Mouse (Mus musculus): ENCODE results near the gene Rbak. TPM values are rescaled to one million over a fixed set of nuclear protein-coding genes. Genes with fewer than 3 reads are reported as not detected.
"Not testable (repeated sequence)": the region's sequence is repeated elsewhere in the genome, so short reads cannot be mapped to it uniquely, and the experiment has no call there.

The Rbak gene
- polyA plus RNA-seq, 1 experiment from 2014 or later = 10.5 TPM

DNA sequence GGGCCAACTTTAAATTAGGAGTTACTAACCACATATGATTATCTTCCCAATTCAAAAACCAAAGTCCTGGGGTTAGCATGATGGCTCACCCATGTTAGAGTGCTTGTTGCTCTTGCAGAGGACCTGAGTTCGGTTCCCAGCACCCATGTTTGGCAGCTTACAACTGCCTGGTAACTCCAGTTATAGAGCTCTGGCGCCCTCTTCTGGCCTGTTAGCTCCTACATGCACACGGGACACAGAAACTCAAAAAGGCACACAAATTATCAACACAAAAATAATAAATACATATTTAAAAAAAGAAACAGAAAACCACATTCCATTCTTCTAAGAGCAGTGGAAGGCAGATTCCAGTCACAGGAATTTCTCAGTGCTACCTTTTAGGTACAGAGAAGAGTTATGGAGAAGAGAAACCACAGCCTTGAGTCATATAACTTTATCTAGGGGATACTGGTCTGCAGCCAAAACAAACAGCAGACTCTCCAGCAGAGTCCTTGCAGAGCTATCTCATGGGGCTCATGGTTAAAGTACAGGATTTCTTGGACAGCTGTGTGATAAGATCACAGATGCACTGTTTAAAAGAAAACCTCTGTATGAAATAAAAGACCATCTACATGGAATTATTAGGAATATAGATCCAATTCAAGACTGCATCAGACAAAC is 2.9 kb downstream of the Rbak start:
- H3K4me1 ChIP-seq = peaks cover 10% of the 10 kb centered on the region
- ATAC-seq (ENCODE audit: insufficient read depth, low FRiP score, low read depth) = no peak
- H3K9ac ChIP-seq = no peak overlapping the region
- no peak overlapping the region for H3K4me2 ChIP-seq
- H3K27me3 ChIP-seq (replicated peaks) = no peaks in the 10 kb centered on the region
- H3K27ac ChIP-seq = no peak overlapping the region
- no peaks in the 10 kb centered on the region for H3K9me3 ChIP-seq
- WGBS = 91% methylated on average over 3 of the region's 3 CpGs
- peaks cover 57% of the 10 kb centered on the region for H3K36me3 ChIP-seq
- no peak overlapping the region for H3K4me3 ChIP-seq (replicated peaks)

DNA sequence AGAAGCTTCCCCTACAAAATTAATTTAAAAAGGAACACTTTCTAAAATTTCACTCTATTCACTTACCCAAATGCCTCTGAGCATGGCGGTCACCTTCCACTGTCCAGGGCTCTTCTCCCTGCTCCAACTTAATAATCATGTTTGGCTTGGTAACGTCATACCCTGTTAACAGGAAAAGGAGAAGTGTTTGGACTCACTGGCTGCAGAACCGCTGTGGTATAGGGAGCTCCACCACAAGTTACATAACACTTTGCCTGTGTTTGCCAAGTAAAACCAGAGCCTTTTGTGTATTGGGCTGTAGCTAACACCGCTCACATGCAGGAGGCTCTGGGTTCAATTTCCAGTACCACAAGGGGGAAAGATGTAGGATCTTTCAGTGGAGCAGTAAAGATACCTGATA is 4.6 kb downstream of the Rbak start:
- H3K9me3 ChIP-seq = no peaks in the 10 kb centered on the region
- no peak overlapping the region for H3K4me3 ChIP-seq (replicated peaks)
- peaks cover 10% of the 10 kb centered on the region for H3K4me1 ChIP-seq
- H3K4me2 ChIP-seq = no peak overlapping the region
- H3K27ac ChIP-seq = no peak overlapping the region
- no peaks in the 10 kb centered on the region for H3K27me3 ChIP-seq (replicated peaks)
- peaks cover 72% of the 10 kb centered on the region for H3K36me3 ChIP-seq
- no peak for ATAC-seq (ENCODE audit: insufficient read depth, low FRiP score, low read depth)
- H3K9ac ChIP-seq = no peak overlapping the region
- 87% methylated on average over 4 of the region's 4 CpGs for WGBS

DNA sequence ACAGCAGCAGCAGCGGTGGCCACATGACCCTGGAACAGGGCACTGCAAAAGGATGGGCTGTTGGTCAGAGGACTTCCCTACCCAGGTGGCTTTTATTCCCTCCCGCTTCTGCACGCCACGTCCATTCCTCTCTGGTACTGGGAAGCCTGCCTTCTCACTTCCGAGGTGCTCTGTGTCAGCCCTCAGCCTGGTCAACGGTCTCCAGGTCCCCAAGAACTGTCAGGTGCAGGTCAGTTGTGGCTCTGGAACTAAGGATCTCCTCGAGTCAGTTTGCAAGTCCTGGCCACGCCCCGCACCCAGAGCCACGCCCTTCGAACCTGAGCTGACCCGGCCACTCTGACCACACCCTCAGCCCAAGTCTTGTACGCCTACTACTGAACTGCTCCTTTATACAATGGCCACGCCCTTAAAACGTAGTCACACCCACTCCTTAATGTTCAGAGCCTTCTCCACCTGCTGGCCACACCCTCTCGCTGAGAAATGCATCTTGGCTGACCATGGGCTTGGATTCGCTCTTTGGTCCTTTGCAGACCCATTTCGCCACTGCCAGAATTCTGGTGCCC is 15.0 kb downstream of the Rbak start:
- Histone ChIP-seq H3K4me3 (replicated peaks) (no peak overlapping the region), H3K9me3 (no peaks in the 10 kb centered on the region), H3K4me1 (no peaks in the 10 kb centered on the region; the same call in 1 of the 2 replicates), H3K9ac (no peak overlapping the region), H3K27ac (no peak overlapping the region), H3K4me2 (peak overlapping the region; percentile 35), H3K27me3 (replicated peaks) (no peaks in the 10 kb centered on the region), H3K36me3 (no peaks in the 10 kb centered on the region)
- 13% methylated on average over 18 of the region's 18 CpGs for WGBS
- peak; percentile 85 for ATAC-seq (ENCODE audit: insufficient read depth, low FRiP score, low read depth)

DNA sequence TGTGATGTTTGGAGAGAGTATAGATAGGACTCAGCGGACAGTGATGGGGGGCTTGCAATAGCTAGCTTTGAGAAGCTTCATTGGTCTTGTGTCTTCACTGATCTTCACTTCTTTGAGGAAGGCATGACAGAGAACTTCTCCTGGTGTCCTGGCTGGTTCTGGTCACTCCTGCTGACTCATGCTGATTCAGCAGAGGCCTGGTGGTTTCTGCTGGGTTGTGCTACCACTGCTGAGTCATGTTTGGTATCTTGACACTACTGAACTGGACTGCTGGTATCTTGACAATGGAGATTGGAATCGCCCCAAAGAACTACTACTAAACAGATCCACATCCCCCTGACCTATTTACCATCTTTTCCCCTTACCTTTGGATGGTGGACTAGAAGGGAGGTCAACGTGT is 25.0 kb downstream of the Rbak start:
- H3K4me1 ChIP-seq = no peaks in the 10 kb centered on the region
- H3K27ac ChIP-seq = no peak overlapping the region
- no peak overlapping the region for H3K4me2 ChIP-seq
- no peak overlapping the region for H3K9ac ChIP-seq
- no peak overlapping the region for H3K4me3 ChIP-seq (replicated peaks)
- peaks cover 14% of the 10 kb centered on the region for H3K27me3 ChIP-seq (replicated peaks)
- 80% methylated on average over 3 of the region's 3 CpGs for WGBS
- ATAC-seq (ENCODE audit: insufficient read depth, low FRiP score, low read depth) = no peak
- H3K9me3 ChIP-seq = no peaks in the 10 kb centered on the region
- H3K36me3 ChIP-seq = no peaks in the 10 kb centered on the region

DNA sequence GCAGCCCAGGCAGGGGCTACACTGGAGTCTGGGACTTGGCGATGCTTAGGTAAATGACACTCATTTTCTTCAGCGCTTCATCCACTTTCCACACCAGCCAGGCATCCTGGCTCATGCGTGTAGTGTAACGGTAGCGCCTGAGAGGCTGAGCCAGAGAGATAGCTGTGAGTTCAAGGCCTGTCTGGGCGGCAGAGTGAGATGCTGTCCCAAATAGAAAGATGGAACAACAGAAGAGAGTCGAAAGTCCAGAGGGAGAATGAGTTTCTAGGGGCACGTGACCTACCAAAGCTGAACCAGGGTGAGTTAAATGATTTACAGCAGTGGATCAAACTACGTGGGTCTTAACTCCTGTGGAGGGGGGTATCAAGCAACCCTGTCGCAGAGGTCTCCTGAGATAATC is 26.8 kb downstream of the Rbak start:
- 83% methylated on average over 10 of the region's 10 CpGs for WGBS
- H3K27me3 ChIP-seq (replicated peaks) = peaks cover 14% of the 10 kb centered on the region
- H3K4me1 ChIP-seq = no peaks in the 10 kb centered on the region
- no peaks in the 10 kb centered on the region for H3K36me3 ChIP-seq
- H3K4me2 ChIP-seq = no peak overlapping the region
- H3K9me3 ChIP-seq = no peaks in the 10 kb centered on the region
- no peak overlapping the region for H3K9ac ChIP-seq
- no peak overlapping the region for H3K4me3 ChIP-seq (replicated peaks)
- no peak for ATAC-seq (ENCODE audit: insufficient read depth, low FRiP score, low read depth)
- H3K27ac ChIP-seq = no peak overlapping the region

DNA sequence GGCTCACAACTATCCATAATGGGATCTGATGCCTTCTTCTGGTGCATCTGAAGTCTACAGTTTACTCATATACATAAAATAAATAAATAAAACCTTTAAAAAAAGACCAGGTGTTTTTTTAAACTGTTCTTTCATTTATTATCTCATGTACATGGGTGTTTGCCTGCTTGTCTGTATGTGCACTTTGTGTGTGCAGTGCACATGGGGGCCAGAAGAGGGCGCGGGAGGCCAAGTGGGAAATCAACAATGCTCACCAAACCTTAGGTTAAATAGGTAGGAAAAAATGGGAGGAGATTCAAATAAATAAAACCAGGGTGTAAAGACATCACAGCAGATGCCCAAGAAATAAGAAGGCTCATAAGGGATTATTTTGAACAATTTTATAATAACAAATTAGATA is 30.5 kb downstream of the Rbak start:
- ATAC-seq (ENCODE audit: insufficient read depth, low FRiP score, low read depth) = no peak
- H3K4me2 ChIP-seq = no peak overlapping the region
- H3K4me1 ChIP-seq = no peaks in the 10 kb centered on the region
- H3K9me3 ChIP-seq = no peaks in the 10 kb centered on the region
- no peak overlapping the region for H3K9ac ChIP-seq
- no peaks in the 10 kb centered on the region for H3K36me3 ChIP-seq
- H3K27me3 ChIP-seq (replicated peaks) = no peaks in the 10 kb centered on the region
- WGBS = 78% methylated on average over 2 of the region's 2 CpGs
- no peak overlapping the region for H3K27ac ChIP-seq
- no peak overlapping the region for H3K4me3 ChIP-seq (replicated peaks)

DNA sequence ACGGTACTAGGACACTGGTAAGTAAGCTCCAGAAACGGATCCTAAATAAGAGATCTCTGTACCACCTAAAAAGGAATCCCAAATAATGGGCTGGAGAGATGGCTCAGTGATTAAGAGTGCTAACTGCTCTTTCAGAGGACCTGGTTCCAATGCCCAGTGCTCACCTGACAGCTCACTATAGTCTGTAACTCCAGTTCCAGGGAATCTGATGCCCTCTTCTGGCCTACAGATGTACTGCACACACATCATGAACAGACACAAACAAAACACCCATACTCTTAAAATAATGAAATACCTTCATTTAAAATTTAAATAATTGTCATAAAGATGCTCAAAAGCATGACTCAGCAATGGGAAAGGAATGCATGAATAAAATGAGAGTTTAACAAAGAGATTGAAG is 31.0 kb downstream of the Rbak start:
- H3K36me3 ChIP-seq = no peaks in the 10 kb centered on the region
- no peak overlapping the region for H3K4me2 ChIP-seq
- no peak overlapping the region for H3K4me3 ChIP-seq (replicated peaks)
- H3K27ac ChIP-seq = no peak overlapping the region
- no peak overlapping the region for H3K9ac ChIP-seq
- WGBS = 90% methylated on average over 2 of the region's 2 CpGs
- H3K27me3 ChIP-seq (replicated peaks) = no peaks in the 10 kb centered on the region
- no peaks in the 10 kb centered on the region for H3K9me3 ChIP-seq
- no peaks in the 10 kb centered on the region for H3K4me1 ChIP-seq
- ATAC-seq (ENCODE audit: insufficient read depth, low FRiP score, low read depth) = no peak

DNA sequence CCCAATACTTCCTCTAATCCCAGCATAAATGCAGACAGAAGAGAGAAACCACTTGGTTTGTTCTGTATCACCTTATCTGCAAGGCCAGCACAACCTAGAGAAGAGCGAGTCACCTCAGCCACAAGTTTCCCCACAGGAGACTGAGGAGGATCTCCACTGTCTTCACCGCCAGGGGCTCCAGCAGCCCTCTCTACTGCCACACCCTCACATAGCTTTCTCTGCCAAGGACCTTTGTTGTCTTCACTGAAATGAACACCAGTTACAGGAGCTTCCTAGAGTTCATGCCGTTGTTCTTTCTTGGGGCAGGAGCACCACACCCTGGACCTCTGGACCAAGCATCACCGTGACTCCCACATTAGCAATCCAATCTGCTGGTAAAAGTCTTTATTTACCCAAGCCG is 31.9 kb downstream of the Rbak start:
- H3K4me1 ChIP-seq = no peaks in the 10 kb centered on the region
- WGBS = 86% methylated on average over 5 of the region's 5 CpGs
- ATAC-seq (ENCODE audit: insufficient read depth, low FRiP score, low read depth) = no peak

DNA sequence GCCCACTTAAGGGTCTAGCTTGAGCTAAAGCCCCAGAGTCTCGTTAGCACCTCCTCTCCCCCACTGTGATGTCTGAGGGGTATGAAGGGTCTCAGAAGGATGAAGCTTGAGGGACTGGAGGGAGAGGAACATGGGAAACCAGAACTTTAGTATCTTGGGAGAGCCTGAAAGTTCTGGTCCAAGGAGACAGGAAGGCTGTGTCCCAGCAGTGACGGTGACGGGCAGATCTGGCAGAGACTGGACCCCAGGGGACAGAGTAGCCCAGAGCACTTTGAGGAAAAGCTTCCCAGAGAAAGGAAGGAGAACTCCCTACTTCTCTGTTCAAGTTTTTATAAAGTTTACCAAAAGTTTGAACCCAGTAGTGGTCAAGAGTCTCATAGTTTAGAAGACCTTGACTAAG is 33.1 kb downstream of the Rbak start, which contains the start of gene Olfr718-ps1:
TSS of gene Olfr718-ps1 (minus strand) at position 101 of the 400 bp plus-strand sequence.
- no peak within 1 kb of the TSS for H3K9ac ChIP-seq
- no peaks in the 10 kb centered on the region for H3K4me1 ChIP-seq
- no peaks in the 10 kb centered on the region for H3K36me3 ChIP-seq
- no peak for ATAC-seq (ENCODE audit: insufficient read depth, low FRiP score, low read depth)
- WGBS = 70% methylated on average over 3 of the region's 3 CpGs
- H3K4me2 ChIP-seq = no peak within 1 kb of the TSS
- H3K4me3 ChIP-seq (replicated peaks) = no peak within 1 kb of the TSS
- no peaks in the 10 kb centered on the region for H3K27me3 ChIP-seq (replicated peaks)
- H3K27ac ChIP-seq = no peak within 1 kb of the TSS
- no peaks in the 10 kb centered on the region for H3K9me3 ChIP-seq

More for the DNA sequence above, 31.9 kb downstream of the Rbak start:
- no peak overlapping the region for H3K9ac ChIP-seq
- H3K9me3 ChIP-seq = no peaks in the 10 kb centered on the region
- no peak overlapping the region for H3K4me3 ChIP-seq (replicated peaks)
- H3K27ac ChIP-seq = no peak overlapping the region
- no peak overlapping the region for H3K4me2 ChIP-seq
- H3K27me3 ChIP-seq (replicated peaks) = no peaks in the 10 kb centered on the region
- no peaks in the 10 kb centered on the region for H3K36me3 ChIP-seq

DNA sequence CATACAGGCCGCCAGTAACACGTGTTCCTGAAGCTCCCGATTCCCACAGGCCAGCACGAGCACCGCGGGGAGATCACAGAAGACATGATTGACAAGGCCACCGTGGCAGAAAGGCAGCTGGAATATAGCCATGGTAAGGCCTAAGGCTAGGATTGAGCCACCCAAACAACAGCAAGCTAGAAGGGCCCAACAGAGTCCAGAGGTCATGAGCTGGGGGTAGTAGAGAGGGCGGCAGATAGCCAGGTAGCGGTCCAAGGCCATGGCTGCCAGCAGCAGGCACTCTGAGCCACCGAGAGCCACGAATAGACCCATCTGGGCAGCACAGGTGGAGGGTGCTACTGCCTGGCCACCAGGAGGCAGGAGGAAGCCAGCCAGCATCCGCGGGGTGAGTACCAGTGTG is 43.0 kb downstream of the Rbak start:
- H3K9me3 ChIP-seq = no peaks in the 10 kb centered on the region
- no peak overlapping the region for H3K4me2 ChIP-seq
- no peaks in the 10 kb centered on the region for H3K4me1 ChIP-seq
- H3K27ac ChIP-seq = no peak overlapping the region
- 81% methylated on average over 13 of the region's 13 CpGs for WGBS
- no peak overlapping the region for H3K9ac ChIP-seq
- no peak overlapping the region for H3K4me3 ChIP-seq (replicated peaks)
- H3K27me3 ChIP-seq (replicated peaks) = no peaks in the 10 kb centered on the region
- no peaks in the 10 kb centered on the region for H3K36me3 ChIP-seq
- ATAC-seq (ENCODE audit: insufficient read depth, low FRiP score, low read depth) = peak; percentile 60; the same call in 1 of the 2 replicates

DNA sequence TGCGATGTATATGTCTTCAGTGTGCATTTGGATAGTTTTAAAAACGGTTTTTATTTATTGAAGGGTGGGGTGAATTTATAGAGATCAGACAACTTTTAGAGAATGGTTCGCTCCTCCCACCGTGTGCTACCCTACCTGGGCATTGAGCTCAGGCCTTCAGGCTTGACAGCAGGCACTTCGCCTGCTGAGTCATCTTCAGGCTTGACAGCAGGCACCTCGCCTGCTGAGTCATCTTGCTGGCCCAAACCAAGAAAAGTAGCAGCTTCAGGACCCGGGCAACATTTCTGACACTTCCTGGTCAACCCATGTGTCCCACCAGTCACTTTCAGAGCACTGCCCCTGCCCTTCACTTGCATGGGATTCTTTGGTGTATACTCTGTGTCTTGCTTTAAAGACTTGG is 45.5 kb downstream of the Rbak start:
- no peak overlapping the region for H3K9ac ChIP-seq
- no peak overlapping the region for H3K27ac ChIP-seq
- ATAC-seq (ENCODE audit: insufficient read depth, low FRiP score, low read depth) = no peak
- no peak overlapping the region for H3K4me2 ChIP-seq
- H3K36me3 ChIP-seq = no peaks in the 10 kb centered on the region
- no peaks in the 10 kb centered on the region for H3K27me3 ChIP-seq (replicated peaks)
- no peak overlapping the region for H3K4me3 ChIP-seq (replicated peaks)
- no peaks in the 10 kb centered on the region for H3K4me1 ChIP-seq
- 86% methylated on average over 7 of the region's 7 CpGs for WGBS
- H3K9me3 ChIP-seq = no peaks in the 10 kb centered on the region

DNA sequence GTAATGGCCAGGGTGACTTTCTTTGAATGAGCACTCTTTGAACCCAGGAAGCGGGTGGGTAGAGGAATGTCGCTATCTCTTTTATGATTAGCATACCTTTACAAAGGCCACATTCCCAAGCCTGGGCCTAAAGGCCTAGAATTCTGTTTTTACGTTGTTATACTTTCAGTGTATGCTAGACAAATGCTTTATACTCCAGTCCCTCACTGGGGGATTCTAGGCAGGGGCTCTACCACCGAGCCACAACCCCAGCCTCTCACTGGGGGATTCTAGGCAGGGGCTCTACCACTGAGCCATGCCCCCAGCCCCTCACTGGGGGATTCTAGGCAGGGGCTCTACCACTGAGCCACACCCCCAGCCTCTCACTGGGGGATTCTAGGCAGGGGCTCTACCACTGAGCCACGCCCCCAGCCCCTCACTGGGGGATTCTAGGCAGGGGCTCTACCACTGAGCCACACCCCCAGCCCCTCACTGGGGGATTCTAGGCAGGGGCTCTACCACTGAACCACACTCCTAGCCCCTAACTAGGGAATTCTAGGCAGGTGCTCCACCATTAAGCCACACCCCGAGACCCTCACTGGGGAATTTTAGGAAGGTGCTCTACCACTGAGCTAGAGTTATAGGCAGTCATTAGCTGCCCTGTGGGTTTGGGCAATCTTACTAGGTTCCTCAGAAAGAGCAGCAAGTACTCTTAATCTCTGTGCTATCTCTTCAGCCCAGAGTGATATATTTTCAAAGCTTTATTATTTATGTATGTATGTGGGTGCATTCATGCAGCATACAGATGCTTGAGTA is 46.2 kb downstream of the Rbak start:
- WGBS = 83% methylated on average over 5 of the region's 6 CpGs
- ATAC-seq (ENCODE audit: insufficient read depth, low FRiP score, low read depth) = not testable (repeated sequence)

More for the DNA sequence above, 46.2 kb downstream of the Rbak start:
- H3K9ac ChIP-seq; H3K9me3 ChIP-seq; H3K27ac ChIP-seq; H3K36me3 ChIP-seq; H3K4me3 ChIP-seq (replicated peaks); H3K4me1 ChIP-seq; H3K27me3 ChIP-seq (replicated peaks); H3K4me2 ChIP-seq: not testable (repeated sequence)

Data from stomach, embryonic 15.5 days (tissue).